Mouse (Mus musculus): ENCODE measurements at regions not wholly inside any gene's neighbourhood (a gene's known extent, or its start where the extent isn't known, plus 50 kb on each side); places are given as distances from the start of the nearest gene placed in this dataset.

DNA sequence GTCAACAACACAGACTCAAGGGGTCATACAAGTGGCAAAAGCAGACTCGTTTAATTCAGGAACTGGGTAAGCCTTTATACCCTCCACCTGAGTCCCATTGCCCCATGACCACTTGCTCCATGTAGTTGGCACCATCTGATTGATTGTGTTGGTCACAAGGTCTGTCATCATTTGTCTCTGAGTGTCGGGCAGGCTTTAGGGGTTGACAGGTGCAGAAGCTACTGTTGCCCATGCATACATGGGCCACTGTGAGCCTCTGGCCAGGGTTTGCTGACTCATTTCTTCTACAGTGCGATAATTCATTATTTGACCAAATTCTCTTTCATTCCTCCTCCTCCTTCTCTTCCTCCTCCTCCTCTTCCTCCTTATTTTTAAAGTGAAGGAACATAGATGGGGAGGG lies 113.0 kb upstream of the Hdac4 start:
- H3K4me2 ChIP-seq (ENCODE audit: low read depth, low read length): no peak overlapping the region
- 74% methylated on average over 3 of the region's 3 CpGs for WGBS
- H3K9me3 ChIP-seq (ENCODE audit: control insufficient read depth, low read length): peaks cover 3% of the 10 kb centered on the region; the same call in 1 of the 2 replicates
- H3K4me3 ChIP-seq (ENCODE audit: low read length): no peak overlapping the region
- H3K36me3 ChIP-seq (ENCODE audit: control insufficient read depth, insufficient read depth, low read length): no peaks in the 10 kb centered on the region
- H3K9ac ChIP-seq (ENCODE audit: low read length): no peak overlapping the region
- no peak overlapping the region for H3K27ac ChIP-seq (ENCODE audit: low read length)
- no peaks in the 10 kb centered on the region for H3K27me3 ChIP-seq (ENCODE audit: control insufficient read depth, insufficient read depth, low read depth, low read length)
- no peak for ATAC-seq (ENCODE audit: low read depth)
- no peaks in the 10 kb centered on the region for H3K4me1 ChIP-seq (replicated peaks; ENCODE audit: control insufficient read depth, insufficient read depth, low read length)

DNA sequence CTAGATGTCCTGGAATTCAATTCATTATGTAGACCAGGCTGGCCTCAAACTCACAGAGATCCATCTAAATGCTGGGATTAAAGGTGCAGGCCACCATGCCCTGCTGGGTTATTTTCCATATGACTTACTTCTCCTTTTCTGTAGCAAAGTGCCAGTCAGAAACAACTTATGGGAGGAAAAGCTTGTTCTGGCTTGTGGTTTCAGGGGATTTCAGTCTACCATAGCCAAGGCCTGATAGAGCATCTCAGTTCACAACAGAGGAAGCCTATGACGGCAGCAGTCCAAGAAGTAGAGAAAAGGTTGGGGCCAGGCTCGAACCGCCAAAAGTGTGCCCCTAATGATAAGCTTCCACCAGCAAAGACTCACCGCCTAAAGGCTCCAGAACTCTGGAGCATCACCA lies 110.5 kb upstream of the Hdac4 start:
- Histone ChIP-seq H3K9me3 (ENCODE audit: control insufficient read depth, low read length) (peaks cover 3% of the 10 kb centered on the region; the same call in 1 of the 2 replicates), H3K9ac (ENCODE audit: low read length) (no peak overlapping the region), H3K4me1 (replicated peaks; ENCODE audit: control insufficient read depth, insufficient read depth, low read length) (no peaks in the 10 kb centered on the region), H3K27ac (ENCODE audit: low read length) (no peak overlapping the region), H3K36me3 (ENCODE audit: control insufficient read depth, insufficient read depth, low read length) (no peaks in the 10 kb centered on the region), H3K4me3 (ENCODE audit: low read length) (no peak overlapping the region), H3K4me2 (ENCODE audit: low read depth, low read length) (no peak overlapping the region), H3K27me3 (ENCODE audit: control insufficient read depth, insufficient read depth, low read depth, low read length) (no peaks in the 10 kb centered on the region)
- ATAC-seq (ENCODE audit: low read depth): no peak
- 79% methylated on average over 4 of the region's 4 CpGs for WGBS

DNA sequence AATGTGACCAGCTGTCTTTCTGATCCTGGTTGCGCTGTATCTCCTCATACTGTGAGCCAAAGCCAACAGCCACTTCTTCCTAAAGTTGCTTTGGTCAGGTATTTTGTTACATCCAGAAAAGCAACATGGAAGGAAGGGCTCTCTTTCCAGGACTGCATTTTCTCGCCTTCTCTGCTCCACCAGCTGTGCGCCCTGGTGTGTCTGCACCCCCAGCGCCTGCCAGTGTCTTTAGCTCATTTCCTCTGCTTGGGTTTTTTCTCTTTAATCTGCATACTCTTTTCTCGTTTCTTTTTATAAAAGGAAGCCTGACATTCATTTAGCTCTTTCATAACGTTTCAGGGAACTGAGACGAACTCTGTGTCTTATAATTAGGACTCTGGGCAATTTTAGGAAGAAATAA lies 103.5 kb upstream of the Hdac4 start:
- H3K9ac ChIP-seq (ENCODE audit: low read length): no peak overlapping the region
- no peaks in the 10 kb centered on the region for H3K36me3 ChIP-seq (ENCODE audit: control insufficient read depth, insufficient read depth, low read length)
- no peak overlapping the region for H3K4me3 ChIP-seq (ENCODE audit: low read length)
- H3K4me1 ChIP-seq (replicated peaks; ENCODE audit: control insufficient read depth, insufficient read depth, low read length): no peaks in the 10 kb centered on the region
- no peaks in the 10 kb centered on the region for H3K9me3 ChIP-seq (ENCODE audit: control insufficient read depth, low read length)
- 61% methylated on average over 7 of the region's 7 CpGs for WGBS
- no peaks in the 10 kb centered on the region; the same call in 1 of the 2 replicates for H3K27me3 ChIP-seq (ENCODE audit: control insufficient read depth, insufficient read depth, low read depth, low read length)
- H3K4me2 ChIP-seq (ENCODE audit: low read depth, low read length): no peak overlapping the region
- ATAC-seq (ENCODE audit: low read depth): no peak
- no peak overlapping the region for H3K27ac ChIP-seq (ENCODE audit: low read length)

- Histone ChIP-seq H3K4me2 (ENCODE audit: low read depth, low read length) (no peak overlapping the region), H3K9me3 (ENCODE audit: control insufficient read depth, low read length) (no peaks in the 10 kb centered on the region), H3K9ac (ENCODE audit: low read length) (no peak overlapping the region), H3K4me3 (ENCODE audit: low read length) (no peak overlapping the region), H3K36me3 (ENCODE audit: control insufficient read depth, insufficient read depth, low read length) (no peaks in the 10 kb centered on the region), H3K27ac (ENCODE audit: low read length) (no peak overlapping the region), H3K4me1 (replicated peaks; ENCODE audit: control insufficient read depth, insufficient read depth, low read length) (no peaks in the 10 kb centered on the region), H3K27me3 (ENCODE audit: control insufficient read depth, insufficient read depth, low read depth, low read length) (no peaks in the 10 kb centered on the region; the same call in 1 of the 2 replicates)
- no peak for ATAC-seq (ENCODE audit: low read depth)
- 83% methylated on average over 7 of the region's 7 CpGs for WGBS
These were observed 97.3 kb upstream of the Hdac4 start for GRCm38 (mm10) chr1:92292681-92293380.

- Histone ChIP-seq H3K4me3 (ENCODE audit: low read length) (no peak overlapping the region), H3K9me3 (ENCODE audit: control insufficient read depth, low read length) (no peaks in the 10 kb centered on the region), H3K4me2 (ENCODE audit: low read depth, low read length) (no peak overlapping the region), H3K9ac (ENCODE audit: low read length) (no peak overlapping the region), H3K4me1 (replicated peaks; ENCODE audit: control insufficient read depth, insufficient read depth, low read length) (no peaks in the 10 kb centered on the region), H3K27me3 (ENCODE audit: control insufficient read depth, insufficient read depth, low read depth, low read length) (no peaks in the 10 kb centered on the region), H3K27ac (ENCODE audit: low read length) (no peak overlapping the region), H3K36me3 (ENCODE audit: control insufficient read depth, insufficient read depth, low read length) (no peaks in the 10 kb centered on the region)
- ATAC-seq (ENCODE audit: low read depth): no peak
- WGBS: 93% methylated on average over 1 of the region's 1 CpGs
These were observed 91.5 kb upstream of the Hdac4 start for GRCm38 (mm10) chr1:92286966-92287342.

GRCm38 (mm10) chr1:92286013-92286965 lies 90.8 kb upstream of the Hdac4 start:
- no peaks in the 10 kb centered on the region for H3K27me3 ChIP-seq (ENCODE audit: control insufficient read depth, insufficient read depth, low read depth, low read length)
- no peak overlapping the region for H3K4me3 ChIP-seq (ENCODE audit: low read length)
- H3K36me3 ChIP-seq (ENCODE audit: control insufficient read depth, insufficient read depth, low read length): no peaks in the 10 kb centered on the region
- H3K9me3 ChIP-seq (ENCODE audit: control insufficient read depth, low read length): no peaks in the 10 kb centered on the region
- H3K4me1 ChIP-seq (replicated peaks; ENCODE audit: control insufficient read depth, insufficient read depth, low read length): no peaks in the 10 kb centered on the region
- no peak overlapping the region for H3K9ac ChIP-seq (ENCODE audit: low read length)
- ATAC-seq (ENCODE audit: low read depth): no peak
- no peak overlapping the region for H3K4me2 ChIP-seq (ENCODE audit: low read depth, low read length)
- no peak overlapping the region for H3K27ac ChIP-seq (ENCODE audit: low read length)
- 59% methylated on average over 21 of the region's 21 CpGs for WGBS

GRCm38 (mm10) chr1:92284155-92284554 lies 88.7 kb upstream of the Hdac4 start:
- Histone ChIP-seq H3K27me3 (ENCODE audit: control insufficient read depth, insufficient read depth, low read depth, low read length) (no peaks in the 10 kb centered on the region), H3K36me3 (ENCODE audit: control insufficient read depth, insufficient read depth, low read length) (no peaks in the 10 kb centered on the region), H3K9ac (ENCODE audit: low read length) (no peak overlapping the region), H3K27ac (ENCODE audit: low read length) (no peak overlapping the region), H3K9me3 (ENCODE audit: control insufficient read depth, low read length) (no peaks in the 10 kb centered on the region), H3K4me2 (ENCODE audit: low read depth, low read length) (no peak overlapping the region), H3K4me3 (ENCODE audit: low read length) (no peak overlapping the region), H3K4me1 (replicated peaks; ENCODE audit: control insufficient read depth, insufficient read depth, low read length) (no peaks in the 10 kb centered on the region)
- ATAC-seq (ENCODE audit: low read depth): no peak
- WGBS: 58% methylated on average over 4 of the region's 4 CpGs

DNA sequence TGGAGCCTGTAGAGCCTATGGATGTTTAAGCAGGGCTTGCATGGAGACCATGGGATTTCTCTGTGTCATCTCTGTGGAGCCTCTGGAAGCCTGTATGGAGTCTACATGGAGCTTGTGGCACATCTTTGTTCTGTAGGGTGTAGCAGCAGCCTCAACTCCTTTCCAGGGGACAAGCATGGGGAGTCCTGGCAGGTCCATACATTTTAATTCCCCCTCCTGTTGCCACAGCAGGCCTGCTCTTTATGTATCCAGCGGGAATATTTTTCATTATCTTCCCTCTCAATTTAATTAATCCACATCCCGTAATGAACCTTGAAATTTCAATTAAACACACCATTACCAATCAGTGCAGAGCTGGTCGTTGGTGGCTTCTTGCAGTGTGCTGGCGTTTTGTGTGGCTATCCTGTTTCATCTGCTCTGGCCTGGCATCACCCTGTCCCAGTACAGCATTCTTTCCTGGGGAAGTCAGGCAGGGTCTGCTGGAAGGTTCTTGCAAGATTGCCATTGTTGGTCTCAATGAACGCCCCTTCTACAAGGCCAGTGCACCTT lies 81.8 kb upstream of the Hdac4 start:
- Histone ChIP-seq H3K36me3 (ENCODE audit: control insufficient read depth, insufficient read depth, low read length) (no peaks in the 10 kb centered on the region), H3K9ac (ENCODE audit: low read length) (no peak overlapping the region), H3K4me2 (ENCODE audit: low read depth, low read length) (no peak overlapping the region), H3K27me3 (ENCODE audit: control insufficient read depth, insufficient read depth, low read depth, low read length) (no peaks in the 10 kb centered on the region), H3K27ac (ENCODE audit: low read length) (no peak overlapping the region), H3K4me1 (replicated peaks; ENCODE audit: control insufficient read depth, insufficient read depth, low read length) (no peaks in the 10 kb centered on the region), H3K4me3 (ENCODE audit: low read length) (no peak overlapping the region), H3K9me3 (ENCODE audit: control insufficient read depth, low read length) (no peaks in the 10 kb centered on the region)
- 80% methylated on average over 5 of the region's 5 CpGs for WGBS
- ATAC-seq (ENCODE audit: low read depth): no peak

- ATAC-seq (ENCODE audit: low read depth): no peak
- no peak overlapping the region for H3K4me2 ChIP-seq (ENCODE audit: low read depth, low read length)
These were observed 79.9 kb upstream of the Hdac4 start for GRCm38 (mm10) chr1:92275388-92275787.

More at GRCm38 (mm10) chr1:92275388-92275787, 79.9 kb upstream of the Hdac4 start:
- Histone ChIP-seq H3K9me3 (ENCODE audit: control insufficient read depth, low read length) (no peaks in the 10 kb centered on the region), H3K36me3 (ENCODE audit: control insufficient read depth, insufficient read depth, low read length) (no peaks in the 10 kb centered on the region), H3K27ac (ENCODE audit: low read length) (no peak overlapping the region), H3K27me3 (ENCODE audit: control insufficient read depth, insufficient read depth, low read depth, low read length) (no peaks in the 10 kb centered on the region), H3K4me1 (replicated peaks; ENCODE audit: control insufficient read depth, insufficient read depth, low read length) (no peaks in the 10 kb centered on the region), H3K4me3 (ENCODE audit: low read length) (no peak overlapping the region), H3K9ac (ENCODE audit: low read length) (no peak overlapping the region)
- 67% methylated on average over 1 of the region's 1 CpGs for WGBS

All from lung, embryonic 16.5 days (tissue).